Mouse (Mus musculus): Measurements from ENCODE around the gene Zfhx3.

Gene Zfhx3

GRCm38 (mm10) chr8:108920151-108920550, 977.7 kb downstream of the Zfhx3 start:
- DNase-seq (ENCODE audit: low spot score in 2 of 2), result no peak

DNA sequence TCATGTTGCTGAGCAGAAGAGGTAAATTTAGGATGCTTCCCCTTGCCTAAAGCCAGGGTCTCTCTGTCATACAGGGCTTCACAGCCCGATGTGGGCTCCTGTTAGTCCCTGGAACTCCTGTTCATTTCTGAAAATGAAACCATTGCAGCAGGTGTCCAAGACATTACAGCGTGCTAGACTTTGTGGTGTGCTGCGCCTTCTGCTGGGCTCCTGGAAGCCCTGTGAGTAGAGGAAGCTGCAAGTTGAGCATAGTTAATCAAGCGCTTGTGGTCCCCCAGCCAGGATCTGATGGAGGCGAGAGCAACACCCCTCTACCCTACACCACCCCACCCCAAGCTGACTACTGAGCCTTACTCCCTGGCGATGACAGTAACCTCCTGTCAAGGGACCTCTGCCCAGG, 980.7 kb downstream of the Zfhx3 start:
- no peak for DNase-seq (ENCODE audit: low spot score in 2 of 2)

DNA sequence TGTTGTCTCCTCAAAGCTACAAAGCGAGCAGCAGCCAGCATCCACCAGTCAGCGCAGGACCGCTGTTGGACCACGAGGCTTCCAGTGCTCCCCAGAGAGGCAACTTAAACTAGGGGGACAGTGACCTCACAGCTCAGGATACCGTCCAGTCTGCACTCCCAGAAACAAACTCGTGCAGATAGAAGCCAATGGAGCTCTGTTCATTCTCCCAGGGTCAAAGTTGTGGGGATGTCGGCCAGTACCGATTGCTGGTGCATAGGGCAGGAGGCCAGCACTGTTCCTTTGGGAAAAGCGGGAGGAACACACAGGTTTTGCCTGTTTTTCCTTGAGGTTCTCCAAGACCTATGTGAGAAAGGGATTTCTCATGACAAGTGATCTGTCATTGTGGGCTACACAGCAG, 982.1 kb downstream of the Zfhx3 start:
- DNase-seq (ENCODE audit: low spot score in 2 of 2), result no peak

- no peak for DNase-seq (ENCODE audit: low spot score in 2 of 2)
Observed at GRCm38 (mm10) chr8:108926106-108926505, 983.7 kb downstream of the Zfhx3 start.

DNA sequence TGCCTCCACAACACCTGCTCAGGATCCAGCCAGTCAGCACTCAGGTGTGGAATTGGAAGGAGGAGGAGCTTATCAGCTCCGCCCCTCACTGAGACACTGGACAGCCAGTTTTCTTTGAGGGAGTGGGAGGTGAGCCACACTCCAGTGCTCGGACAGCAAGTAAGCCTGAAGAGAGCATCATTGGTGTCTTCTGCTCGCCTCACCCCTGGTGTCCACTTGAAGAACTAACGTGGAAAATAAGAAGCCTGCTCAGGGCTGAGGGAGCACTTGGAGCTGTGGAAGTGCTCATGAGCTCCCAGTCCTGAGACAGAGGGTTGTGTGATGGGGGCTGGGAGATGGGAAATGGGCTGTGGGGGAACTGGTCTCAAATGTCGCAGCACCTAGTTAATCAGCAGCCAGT, 988.2 kb downstream of the Zfhx3 start:
- DNase-seq (ENCODE audit: low spot score in 2 of 2), result no peak

GRCm38 (mm10) chr8:108931837-108932236, 989.4 kb downstream of the Zfhx3 start:
- no peak for DNase-seq (ENCODE audit: low spot score in 2 of 2)

DNA sequence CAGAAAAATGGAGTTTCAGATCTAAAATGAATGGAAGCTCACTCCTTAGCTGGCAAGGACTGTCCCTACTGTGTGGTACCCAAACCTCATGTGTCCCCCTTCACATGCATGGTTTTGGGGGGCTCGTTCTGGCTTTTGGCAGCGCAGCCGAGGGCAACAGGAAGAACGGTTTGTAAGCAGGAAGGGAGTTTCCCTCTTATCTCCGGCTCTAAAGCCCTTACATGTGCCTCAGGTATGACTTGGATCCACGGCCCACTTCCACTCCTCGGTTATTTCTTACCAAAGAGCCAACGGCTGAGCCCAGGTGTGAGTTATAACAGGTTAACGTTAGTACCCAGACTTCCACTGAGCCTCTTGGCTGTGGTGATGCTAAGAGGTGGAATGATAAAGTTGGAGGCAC, 990.3 kb downstream of the Zfhx3 start:
- no peak for DNase-seq (ENCODE audit: low spot score in 2 of 2)

GRCm38 (mm10) chr8:108935834-108936694, 993.6 kb downstream of the Zfhx3 start:
- no peak for DNase-seq (ENCODE audit: low spot score in 2 of 2)

GRCm38 (mm10) chr8:108936695-108937448, 994.4 kb downstream of the Zfhx3 start:
- DNase-seq (ENCODE audit: low spot score in 2 of 2), result no peak

GRCm38 (mm10) chr8:108937904-108938455, 995.5 kb downstream of the Zfhx3 start:
- DNase-seq (ENCODE audit: low spot score in 2 of 2), result no peak

GRCm38 (mm10) chr8:108942686-108943085, 1000.2 kb downstream of the Zfhx3 start:
- no peak for DNase-seq (ENCODE audit: low spot score in 2 of 2)

DNA sequence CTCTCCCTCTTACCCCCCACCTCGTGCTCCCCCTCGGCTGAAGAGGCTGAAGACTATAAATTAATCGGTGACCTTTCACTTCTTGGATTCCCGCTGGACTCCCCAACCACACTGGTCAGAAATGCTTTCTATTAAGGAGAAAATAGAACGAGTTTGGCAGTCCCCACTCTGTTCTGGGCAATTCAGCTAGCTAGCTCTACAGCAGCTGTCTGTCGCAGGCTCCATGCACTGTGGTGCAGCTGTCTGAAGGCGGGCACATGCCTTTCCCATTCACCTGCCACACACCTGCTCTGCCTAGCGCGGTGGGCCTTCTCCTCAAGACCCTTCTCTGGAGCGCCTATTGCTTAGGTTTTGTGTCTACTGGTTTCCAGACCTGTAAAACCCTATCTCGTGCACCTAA, 1000.7 kb downstream of the Zfhx3 start:
- DNase-seq (ENCODE audit: low spot score in 2 of 2), result no peak

GRCm38 (mm10) chr8:108944312-108944711, 1001.9 kb downstream of the Zfhx3 start:
- DNase-seq (ENCODE audit: low spot score in 2 of 2), result no peak

DNA sequence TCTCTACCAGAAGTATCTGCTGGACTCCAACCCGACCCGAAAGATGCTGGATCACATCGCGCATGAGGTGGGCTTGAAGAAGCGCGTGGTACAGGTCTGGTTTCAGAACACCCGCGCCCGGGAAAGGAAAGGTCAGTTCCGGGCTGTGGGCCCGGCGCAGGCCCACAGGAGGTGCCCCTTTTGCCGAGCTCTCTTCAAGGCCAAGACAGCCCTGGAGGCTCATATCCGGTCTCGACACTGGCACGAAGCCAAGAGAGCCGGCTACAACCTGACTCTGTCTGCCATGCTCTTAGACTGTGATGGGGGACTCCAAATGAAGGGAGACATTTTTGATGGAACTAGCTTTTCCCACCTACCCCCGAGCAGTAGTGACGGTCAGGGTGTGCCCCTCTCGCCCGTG, 1007.9 kb downstream of the Zfhx3 start:
- no peak for DNase-seq (ENCODE audit: low spot score in 2 of 2)

- DNase-seq (ENCODE audit: low spot score in 2 of 2), result no peak
Observed at GRCm38 (mm10) chr8:108951560-108951959, 1009.1 kb downstream of the Zfhx3 start.

GRCm38 (mm10) chr8:108956416-108956815, 1014.0 kb downstream of the Zfhx3 start:
- no peak for DNase-seq (ENCODE audit: low spot score in 2 of 2)

GRCm38 (mm10) chr8:108962516-108962915, 1020.1 kb downstream of the Zfhx3 start:
- no peak for DNase-seq (ENCODE audit: low spot score in 2 of 2)

GRCm38 (mm10) chr8:108963181-108963580, 1020.7 kb downstream of the Zfhx3 start:
- DNase-seq (ENCODE audit: low spot score in 2 of 2), result no peak

- DNase-seq (ENCODE audit: low spot score in 2 of 2), result no peak
Observed at GRCm38 (mm10) chr8:108966041-108966440, 1023.6 kb downstream of the Zfhx3 start.

DNA sequence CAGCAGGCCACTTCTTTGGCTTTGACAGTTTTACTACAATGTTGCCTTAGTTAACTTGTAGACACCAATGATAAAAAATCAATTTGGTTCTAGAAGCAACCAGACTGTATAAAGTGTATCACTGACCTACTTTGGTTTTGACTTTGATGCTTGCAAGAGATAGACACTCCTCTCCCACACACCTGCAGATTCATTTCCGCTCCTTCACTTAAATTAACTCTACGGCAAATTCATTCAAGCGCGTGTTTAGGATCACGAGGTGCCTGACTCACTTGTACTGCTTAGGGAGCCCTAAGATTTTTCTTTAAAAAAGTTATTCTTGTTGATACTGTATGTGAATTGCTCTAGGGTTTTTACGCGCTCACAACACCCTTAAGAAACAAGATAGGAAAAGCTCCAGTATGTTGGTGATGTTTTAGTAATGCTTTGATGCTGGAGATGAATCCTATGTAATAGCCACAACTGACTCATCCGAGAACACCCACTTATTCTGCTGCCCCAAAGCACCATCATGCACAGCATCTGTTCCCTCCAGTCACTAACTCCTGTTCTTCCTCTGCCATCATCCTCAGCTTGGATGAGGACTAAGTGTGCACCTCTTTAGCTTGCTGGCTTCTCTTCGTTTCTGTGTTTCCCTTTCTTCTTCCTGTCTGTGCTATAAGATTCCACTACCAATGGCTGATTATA, 1031.3 kb downstream of the Zfhx3 start:
- DNase-seq (ENCODE audit: low spot score in 2 of 2), result no peak

DNA sequence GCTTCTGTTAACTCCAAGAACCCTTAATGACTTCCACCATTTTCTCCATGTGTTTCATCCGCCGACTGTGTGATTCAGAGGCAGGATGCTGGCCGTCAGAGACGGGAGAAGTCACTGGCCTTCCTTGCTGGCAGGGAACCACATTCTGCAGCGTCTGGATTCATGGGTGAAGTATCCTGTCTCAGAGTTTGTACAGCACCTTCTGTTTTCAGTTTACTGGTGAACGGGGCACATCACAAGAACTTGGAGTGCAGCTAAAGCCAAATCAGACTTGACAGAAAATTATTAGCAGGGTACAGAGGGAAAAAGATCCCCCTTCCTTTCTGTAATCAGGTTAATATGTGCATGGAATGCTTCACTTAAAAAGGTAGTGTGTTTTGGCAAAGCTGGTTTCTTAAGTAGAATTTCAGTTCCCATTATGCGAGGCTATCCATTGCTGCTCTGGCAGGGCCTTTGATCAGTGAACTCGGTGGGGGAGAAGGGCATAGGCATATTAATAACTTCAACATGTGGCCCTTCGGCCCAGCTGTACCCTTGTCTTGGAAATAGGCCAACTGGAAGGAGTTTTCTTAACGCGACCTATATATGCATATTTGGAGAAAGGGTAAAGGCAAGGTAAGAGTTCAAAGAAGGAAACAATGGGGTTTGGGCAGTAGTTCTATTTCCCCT, 1035.4 kb downstream of the Zfhx3 start:
- no peak for DNase-seq (ENCODE audit: low spot score in 2 of 2)

GRCm38 (mm10) chr8:108978362-108978750, 1035.9 kb downstream of the Zfhx3 start:
- DNase-seq (ENCODE audit: low spot score in 2 of 2), result no peak
